Mouse (Mus musculus) cerebellum, adult 2 months (tissue): ENCODE results near the gene Grid2. TPM values are rescaled to one million over a fixed set of nuclear protein-coding genes. Genes with fewer than 3 reads are reported as not detected.

Experiments
- DNase-seq, 2 experiments: peaks; one replicate each; pipeline ENCODE4 v3.0.0; 2021
- H3K27ac ChIP-seq: fragments of 200-500 bp; 2 replicates; pipeline ENCODE4 v1.5.1; 2012; ENCODE audit warnings: low read length, control low read depth, inconsistent platforms; ENCODE audit not compliant: insufficient read depth
- H3K27me3 ChIP-seq: fragments of 200-500 bp; 2 replicates; pipeline ENCODE4 v1.6.1; 2012; ENCODE audit warnings: inconsistent platforms, mild to moderate bottlenecking, low read length, moderate library complexity; ENCODE audit not compliant: control insufficient read depth, insufficient read depth
- H3K4me1 ChIP-seq: fragments of 200-500 bp; 2 replicates; pipeline ENCODE4 v1.6.1; 2011; ENCODE audit warnings: low read length; ENCODE audit not compliant: control insufficient read depth, insufficient read depth
- H3K4me3 ChIP-seq: fragments of 200-500 bp; replicated peaks from 2 replicates; pipeline ENCODE3; 2011; ENCODE audit warnings: mild to moderate bottlenecking, low read depth, low read length, control low read depth; ENCODE audit not compliant: insufficient read depth
- CTCF ChIP-seq: fragments of 200-500 bp; IDR thresholded peaks from 2 replicates; pipeline ENCODE4 v1.5.1; 2011; ENCODE audit warnings: low read depth, mild to moderate bottlenecking, control low read depth, low read length, moderate library complexity, borderline replicate concordance; ENCODE audit not compliant: insufficient read depth
- POLR2A ChIP-seq: fragments of 200-500 bp; IDR thresholded peaks from 2 replicates; pipeline ENCODE4 v1.6.1; 2011; ENCODE audit warnings: low read length, control low read depth, borderline replicate concordance; ENCODE audit not compliant: insufficient read depth
- WGBS: fragments of 180-500 bp; shearing (Covaris S2); methylation state at CpG from one replicate; pipeline ENCODE4 v1.1.7; 2018; 5-methylcytosine and 5-hydroxymethylcytosine counted together
- polyA plus RNA-seq: library from polyadenylated mRNA; depleted of rRNA; stranded (reverse); fragments of >200 nt; gene quantifications from 2 replicates; pipeline ENCODE4 v1.2.3, GENCODE M21; 2012

Gene Grid2
- polyA plus RNA-seq, 1 experiment, result 76.4 TPM

- Histone ChIP-seq H3K27ac (no peak overlapping the region), H3K27me3 (no peaks in the 10 kb centered on the region), H3K4me1 (peaks cover 3% of the 10 kb centered on the region; the same call in 1 of the 2 replicates), H3K4me3 (no peak overlapping the region)
- DNase-seq, result peak; percentile 48 to 81
- WGBS, result 8% methylated on average over 2 of the region's 2 CpGs
- no peak for TF ChIP-seq CTCF
- TF ChIP-seq POLR2A, result no peak
These were observed 817.7 kb downstream of the Grid2 start for GRCm38 (mm10) chr6:64073406-64073805.

- 52% methylated on average over 1 of the region's 1 CpGs for WGBS
- no peak overlapping the region for H3K27ac ChIP-seq
- H3K4me3 ChIP-seq, result no peak overlapping the region
- peaks cover 3% of the 10 kb centered on the region; the same call in 1 of the 2 replicates for H3K4me1 ChIP-seq
- DNase-seq, result peak in 1 of 2 experiments; percentile 68
- H3K27me3 ChIP-seq, result no peaks in the 10 kb centered on the region
- no peak for TF ChIP-seq POLR2A
- no peak for TF ChIP-seq CTCF
These were observed 822.2 kb downstream of the Grid2 start for GRCm38 (mm10) chr6:64077911-64078310.

- 14% methylated on average over 10 of the region's 10 CpGs for WGBS
- no peak for TF ChIP-seq POLR2A
- peak; percentile 34 to 42 for DNase-seq
- Histone ChIP-seq H3K27me3 (no peaks in the 10 kb centered on the region), H3K27ac (no peak overlapping the region), H3K4me3 (no peak overlapping the region), H3K4me1 (no peaks in the 10 kb centered on the region)
These were observed 843.0 kb downstream of the Grid2 start for GRCm38 (mm10) chr6:64098662-64099061.

GRCm38 (mm10) chr6:64114594-64114993 lies 858.9 kb downstream of the Grid2 start:
- H3K27ac ChIP-seq, result no peak overlapping the region
- peaks cover 2% of the 10 kb centered on the region; the same call in 1 of the 2 replicates for H3K4me1 ChIP-seq
- TF ChIP-seq POLR2A (no peak), CTCF (no peak)
- no peaks in the 10 kb centered on the region for H3K27me3 ChIP-seq
- H3K4me3 ChIP-seq, result no peak overlapping the region
- DNase-seq, result peak in 1 of 2 experiments; percentile 14
- WGBS, result 20% methylated on average over 2 of the region's 2 CpGs

GRCm38 (mm10) chr6:64136275-64136674 lies 880.6 kb downstream of the Grid2 start:
- WGBS, result 88% methylated on average over 9 of the region's 9 CpGs
- Histone ChIP-seq H3K27me3 (no peaks in the 10 kb centered on the region), H3K4me1 (no peaks in the 10 kb centered on the region), H3K4me3 (no peak overlapping the region), H3K27ac (no peak overlapping the region)
- no peak for DNase-seq
- TF ChIP-seq CTCF, result no peak
- TF ChIP-seq POLR2A, result no peak

- DNase-seq, result no peak
- Histone ChIP-seq H3K27me3 (no peaks in the 10 kb centered on the region), H3K4me3 (no peak overlapping the region), H3K27ac (no peak overlapping the region), H3K4me1 (no peaks in the 10 kb centered on the region)
- TF ChIP-seq CTCF (no peak), POLR2A (no peak)
- WGBS, result 68% methylated on average over 7 of the region's 7 CpGs
These were observed 892.9 kb downstream of the Grid2 start for GRCm38 (mm10) chr6:64148613-64149012.

- Histone ChIP-seq H3K27me3 (no peaks in the 10 kb centered on the region), H3K27ac (no peak overlapping the region), H3K4me3 (no peak overlapping the region), H3K4me1 (no peaks in the 10 kb centered on the region)
- WGBS, result 90% methylated on average over 1 of the region's 1 CpGs
- no peak for TF ChIP-seq POLR2A
- no peak for TF ChIP-seq CTCF
- DNase-seq, result no peak
These were observed 919.4 kb downstream of the Grid2 start for GRCm38 (mm10) chr6:64174995-64175612.

GRCm38 (mm10) chr6:64193646-64194045 lies 938.0 kb downstream of the Grid2 start:
- DNase-seq, result no peak
- Histone ChIP-seq H3K4me3 (no peak overlapping the region), H3K4me1 (no peaks in the 10 kb centered on the region; the same call in 1 of the 2 replicates), H3K27ac (no peak overlapping the region), H3K27me3 (no peaks in the 10 kb centered on the region)
- WGBS, result 82% methylated on average over 1 of the region's 1 CpGs
- TF ChIP-seq CTCF (no peak), POLR2A (no peak)

GRCm38 (mm10) chr6:64202396-64203122 lies 946.9 kb downstream of the Grid2 start:
- Histone ChIP-seq H3K27me3 (no peaks in the 10 kb centered on the region), H3K27ac (no peak overlapping the region), H3K4me3 (no peak overlapping the region), H3K4me1 (no peaks in the 10 kb centered on the region)
- no peak for TF ChIP-seq CTCF
- TF ChIP-seq POLR2A, result no peak
- 54% methylated on average over 8 of the region's 8 CpGs for WGBS
- DNase-seq, result no peak
